Mouse (Mus musculus): Measurements from ENCODE around the gene Gm47791. TPM values are rescaled to one million over a fixed set of nuclear protein-coding genes. Genes with fewer than 3 reads are reported as not detected.

Gm47791 gene
- polyA plus RNA-seq (2014; fragmentation: Illumina TruSeq; extraction: RNeasy Lipid Tissue Mini Kit (QIAGEN cat#74804); ENCODE audit: insufficient read depth, low read depth, low replicate concordance) = not detected

DNA sequence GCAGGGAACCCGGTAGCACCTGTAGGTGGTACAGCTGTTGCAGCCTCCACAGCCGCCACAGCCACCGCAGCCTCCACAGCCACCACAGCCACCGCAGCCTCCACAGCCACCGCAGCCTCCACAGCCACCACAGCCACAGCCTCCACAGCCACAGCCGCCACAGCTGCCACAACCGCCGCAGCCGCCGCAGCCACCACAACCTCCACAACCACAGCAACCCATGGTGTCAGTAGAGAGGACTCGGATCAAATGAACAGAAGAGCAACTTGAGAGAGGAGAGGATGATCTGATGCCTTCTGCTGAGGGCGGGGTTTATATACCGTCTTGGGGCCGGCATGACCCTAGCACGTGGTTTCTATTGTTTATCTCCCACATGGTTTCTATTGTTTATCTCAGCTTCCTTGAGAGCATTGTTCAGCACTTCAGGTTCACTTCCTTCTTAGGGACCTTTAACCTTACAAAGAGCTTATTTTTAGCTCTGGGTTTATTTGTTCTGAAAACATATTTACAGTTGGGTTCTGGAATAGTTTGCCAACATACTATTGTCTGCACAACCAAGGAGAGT lies at the start of gene Gm47791:
Gm47791 (minus strand) TSS at position 222 of the 565 bp plus-strand sequence.

DNA sequence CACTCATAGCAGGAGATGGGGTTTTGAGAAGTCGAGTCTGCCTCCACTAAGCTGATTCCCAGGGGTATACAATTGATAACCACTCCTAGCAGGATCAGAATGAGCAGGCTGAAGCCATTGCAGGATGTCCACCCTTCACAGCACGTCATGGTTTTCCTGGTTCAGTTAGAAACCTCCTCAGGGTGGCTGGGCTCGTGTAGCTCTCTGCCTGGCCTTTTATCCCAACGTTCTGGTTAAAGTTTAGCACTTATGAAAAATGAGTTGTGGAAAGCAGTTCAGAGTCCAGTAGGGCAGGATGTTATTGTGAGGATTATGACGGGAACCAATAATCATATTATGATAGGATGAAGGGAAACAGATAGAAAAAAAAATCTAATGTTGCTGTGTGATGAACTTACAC lies 2.8 kb downstream of the Gm47791 start, which contains the start of gene Tm4sf20:
Tm4sf20 (minus strand) TSS at position 193 of the 400 bp plus-strand sequence.

DNA sequence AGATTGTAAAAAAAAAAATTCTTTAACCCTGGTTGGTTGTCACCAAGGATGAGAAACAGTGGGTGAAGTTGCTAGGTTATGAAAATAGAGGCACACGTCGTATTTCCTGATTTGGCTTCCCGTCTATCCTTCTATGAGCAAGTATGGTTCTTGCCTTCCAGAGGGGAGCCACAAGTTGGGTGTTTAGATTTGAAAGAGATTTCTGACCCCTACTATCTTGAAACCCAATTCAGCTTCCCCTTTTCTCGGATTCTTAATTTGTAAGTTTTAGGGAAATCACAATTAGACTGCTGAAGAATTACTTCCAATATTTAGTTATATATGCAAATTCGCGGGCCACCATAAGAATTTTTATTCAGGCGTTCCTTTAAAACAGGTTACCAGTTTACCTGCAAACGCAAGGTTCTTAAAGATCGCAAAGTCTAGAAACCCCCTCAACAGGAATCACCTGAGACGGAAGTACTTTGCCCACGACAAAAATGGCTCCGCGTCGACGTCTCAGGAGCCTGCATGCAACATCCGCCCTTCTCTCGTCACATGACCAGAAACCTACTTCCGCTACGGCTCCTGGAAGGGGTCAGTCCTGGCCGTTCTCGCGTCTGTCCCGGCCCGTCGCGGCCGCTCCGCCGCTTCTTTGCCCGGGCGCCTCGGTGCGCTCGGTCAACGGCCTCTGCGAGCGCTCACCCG lies 46.6 kb downstream of the Gm47791 start, which contains the start of gene Mff:
Mff (plus strand) TSS at position 552 of the 687 bp plus-strand sequence.

Other genes starting within 250 kb of the Gm47791 start
- 11.7 TPM for gene Col4a4, start 184.4 kb downstream of the Gm47791 start, polyA plus RNA-seq (2014; fragmentation: Illumina TruSeq; extraction: RNeasy Lipid Tissue Mini Kit (QIAGEN cat#74804); ENCODE audit: insufficient read depth, low read depth, low replicate concordance)
- gene Col4a3, start 184.3 kb downstream of the Gm47791 start, polyA plus RNA-seq (2014; fragmentation: Illumina TruSeq; extraction: RNeasy Lipid Tissue Mini Kit (QIAGEN cat#74804); ENCODE audit: insufficient read depth, low read depth, low replicate concordance) = 14.0 TPM
- gene Mff, start 46.4 kb downstream of the Gm47791 start, polyA plus RNA-seq (2014; fragmentation: Illumina TruSeq; extraction: RNeasy Lipid Tissue Mini Kit (QIAGEN cat#74804); ENCODE audit: insufficient read depth, low read depth, low replicate concordance) = 96.3 TPM
- not detected for gene Tm4sf20, start 2.8 kb downstream of the Gm47791 start, polyA plus RNA-seq (2014; fragmentation: Illumina TruSeq; extraction: RNeasy Lipid Tissue Mini Kit (QIAGEN cat#74804); ENCODE audit: insufficient read depth, low read depth, low replicate concordance)
- 30.7 TPM for gene Agfg1, start 68.2 kb upstream of the Gm47791 start, polyA plus RNA-seq (2014; fragmentation: Illumina TruSeq; extraction: RNeasy Lipid Tissue Mini Kit (QIAGEN cat#74804); ENCODE audit: insufficient read depth, low read depth, low replicate concordance)
- not detected for gene A030005L19Rik, start 142.1 kb upstream of the Gm47791 start, polyA plus RNA-seq (2014; fragmentation: Illumina TruSeq; extraction: RNeasy Lipid Tissue Mini Kit (QIAGEN cat#74804); ENCODE audit: insufficient read depth, low read depth, low replicate concordance)
- gene A030014E15Rik, start 153.7 kb upstream of the Gm47791 start, polyA plus RNA-seq (2014; fragmentation: Illumina TruSeq; extraction: RNeasy Lipid Tissue Mini Kit (QIAGEN cat#74804); ENCODE audit: insufficient read depth, low read depth, low replicate concordance) = not detected
- gene Gm6217, start 160.2 kb upstream of the Gm47791 start, polyA plus RNA-seq (2014; fragmentation: Illumina TruSeq; extraction: RNeasy Lipid Tissue Mini Kit (QIAGEN cat#74804); ENCODE audit: insufficient read depth, low read depth, low replicate concordance) = not detected
- gene A030003K21Rik, start 172.1 kb upstream of the Gm47791 start, polyA plus RNA-seq (2014; fragmentation: Illumina TruSeq; extraction: RNeasy Lipid Tissue Mini Kit (QIAGEN cat#74804); ENCODE audit: insufficient read depth, low read depth, low replicate concordance) = not detected
- not detected for gene Gm7544, start 184.8 kb upstream of the Gm47791 start, polyA plus RNA-seq (2014; fragmentation: Illumina TruSeq; extraction: RNeasy Lipid Tissue Mini Kit (QIAGEN cat#74804); ENCODE audit: insufficient read depth, low read depth, low replicate concordance)
- gene Gm47955, start 189.0 kb upstream of the Gm47791 start, polyA plus RNA-seq (2014; fragmentation: Illumina TruSeq; extraction: RNeasy Lipid Tissue Mini Kit (QIAGEN cat#74804); ENCODE audit: insufficient read depth, low read depth, low replicate concordance) = not detected
- gene Gm47959, start 229.3 kb upstream of the Gm47791 start, polyA plus RNA-seq (2014; fragmentation: Illumina TruSeq; extraction: RNeasy Lipid Tissue Mini Kit (QIAGEN cat#74804); ENCODE audit: insufficient read depth, low read depth, low replicate concordance) = not detected

Measured in lung, adult 10 weeks (tissue).